Mouse (Mus musculus) regulatory T cell (primary cell): Measurements from ENCODE around the gene Olfr389.

ENCODE experiments used
- in situ Hi-C: fragments of 300-600 bp; cut with MboI, MseI; formaldehyde crosslinking; loops from one replicate; pipeline ENCODE4 v1.15.1; 2025; ENCODE audit warnings: high pct_unique_total_duplicates

Olfr389 gene

DNA sequence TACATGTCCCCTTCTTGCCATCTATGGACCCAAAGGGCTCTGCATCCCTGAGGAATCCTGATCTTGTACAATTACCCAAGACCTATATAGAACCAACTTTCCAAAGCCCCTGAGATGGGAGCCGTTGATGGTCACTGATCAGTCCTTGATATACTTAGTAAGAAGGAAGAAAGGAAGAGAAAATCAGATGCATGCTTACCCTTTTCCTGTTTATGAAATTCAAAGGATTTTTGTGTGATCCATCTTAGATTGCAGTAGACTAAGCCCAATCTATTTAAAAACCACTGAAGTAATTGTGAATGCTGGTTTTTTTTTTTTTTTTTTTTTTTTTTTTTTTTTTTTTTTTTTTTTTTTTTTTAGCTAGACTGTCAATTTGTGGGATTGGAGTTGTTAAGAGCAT, at the start of gene Olfr389:
Olfr389 (minus strand) TSS at position 101 of the 400 bp plus-strand sequence.
- in situ Hi-C loops, result no loop called here

DNA sequence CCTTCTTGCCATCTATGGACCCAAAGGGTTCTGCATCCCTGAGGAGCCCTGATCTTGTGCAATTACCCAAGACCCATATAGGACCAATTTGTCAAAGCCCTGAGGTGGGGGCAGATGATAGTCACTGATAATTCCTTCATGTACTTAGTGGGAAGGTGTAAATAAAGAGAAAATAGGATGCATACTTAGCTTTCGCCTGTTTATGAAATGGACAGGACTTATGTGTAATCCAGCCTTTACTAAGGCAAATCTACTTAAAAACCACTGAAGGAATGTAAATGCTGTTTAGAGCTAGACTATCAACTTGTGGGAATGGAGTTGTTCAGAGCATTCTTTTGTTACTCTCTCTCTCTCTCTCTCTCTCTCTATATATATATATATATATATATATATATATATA, 36.4 kb upstream of the Olfr389 start, which contains the start of gene Olfr392:
Olfr392 (minus strand) TSS at position 101 of the 400 bp plus-strand sequence.
- in situ Hi-C loops, result no loop called here

DNA sequence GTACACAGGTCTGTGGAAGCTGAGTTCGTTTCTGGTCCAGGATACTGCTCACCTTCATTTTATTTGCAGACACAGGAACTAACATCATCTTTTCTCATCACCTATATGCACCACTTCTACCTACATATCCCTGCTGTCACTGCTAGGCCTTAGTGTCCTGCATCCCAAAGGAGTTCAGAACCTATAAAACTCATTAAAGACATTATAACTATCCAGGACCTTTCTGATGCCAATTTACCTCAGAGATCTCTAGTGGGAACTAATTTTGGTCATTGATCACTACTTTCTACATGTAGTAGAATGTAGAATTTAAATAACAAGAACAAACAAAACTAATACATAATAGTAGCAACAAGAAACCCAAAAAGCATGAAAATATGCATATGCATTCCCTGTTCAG, 22.4 kb upstream of the Olfr389 start, which contains the start of gene Olfr391-ps:
Olfr391-ps (minus strand) TSS at position 101 of the 400 bp plus-strand sequence.
- in situ Hi-C loops, result no loop called here

DNA sequence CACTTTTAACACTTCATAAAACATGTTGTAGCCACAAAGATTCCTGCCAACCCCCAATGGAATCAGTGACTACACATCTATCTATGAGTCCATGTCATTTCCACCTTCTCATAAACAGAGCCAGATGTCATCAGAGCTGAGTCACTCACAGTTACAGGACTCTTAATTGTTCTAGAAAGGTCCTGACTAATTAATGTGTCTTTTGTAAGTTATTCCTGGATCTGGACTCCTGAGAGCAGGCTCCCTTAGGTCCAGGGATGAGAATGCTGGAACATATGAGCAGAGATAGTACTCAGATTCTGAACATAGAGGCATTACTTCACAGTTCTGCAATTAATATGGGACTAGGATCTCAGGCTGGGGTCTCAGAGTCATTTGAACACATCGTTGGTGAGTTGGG, 2.2 kb upstream of the Olfr389 start, which contains the start of gene Olfr390:
Olfr390 (plus strand) TSS at position 301 of the 400 bp plus-strand sequence.
- in situ Hi-C loops, result no loop called here

DNA sequence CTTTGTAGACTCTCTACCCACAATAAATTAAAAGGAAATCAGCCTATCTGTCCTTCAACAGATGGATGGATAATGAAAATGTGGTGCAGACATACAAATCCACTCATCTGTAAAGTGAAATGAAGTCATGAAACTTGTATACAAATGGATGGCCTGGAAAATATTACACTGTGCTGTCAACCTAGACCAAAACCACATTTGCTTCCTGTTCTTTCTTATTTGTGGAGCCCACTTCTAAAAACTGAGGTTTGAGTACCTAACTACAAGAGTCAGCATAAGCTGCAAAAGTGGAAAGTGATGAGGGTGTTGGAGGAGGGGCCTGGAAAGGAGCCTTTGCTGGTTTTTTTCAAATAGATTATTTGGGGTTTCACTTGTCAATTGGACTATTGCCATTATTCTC, 21.4 kb downstream of the Olfr389 start:
- in situ Hi-C loops, result no loop called here
